9 mouse cellular contexts compared by ENCODE assay signal in the genomic region with DNA sequence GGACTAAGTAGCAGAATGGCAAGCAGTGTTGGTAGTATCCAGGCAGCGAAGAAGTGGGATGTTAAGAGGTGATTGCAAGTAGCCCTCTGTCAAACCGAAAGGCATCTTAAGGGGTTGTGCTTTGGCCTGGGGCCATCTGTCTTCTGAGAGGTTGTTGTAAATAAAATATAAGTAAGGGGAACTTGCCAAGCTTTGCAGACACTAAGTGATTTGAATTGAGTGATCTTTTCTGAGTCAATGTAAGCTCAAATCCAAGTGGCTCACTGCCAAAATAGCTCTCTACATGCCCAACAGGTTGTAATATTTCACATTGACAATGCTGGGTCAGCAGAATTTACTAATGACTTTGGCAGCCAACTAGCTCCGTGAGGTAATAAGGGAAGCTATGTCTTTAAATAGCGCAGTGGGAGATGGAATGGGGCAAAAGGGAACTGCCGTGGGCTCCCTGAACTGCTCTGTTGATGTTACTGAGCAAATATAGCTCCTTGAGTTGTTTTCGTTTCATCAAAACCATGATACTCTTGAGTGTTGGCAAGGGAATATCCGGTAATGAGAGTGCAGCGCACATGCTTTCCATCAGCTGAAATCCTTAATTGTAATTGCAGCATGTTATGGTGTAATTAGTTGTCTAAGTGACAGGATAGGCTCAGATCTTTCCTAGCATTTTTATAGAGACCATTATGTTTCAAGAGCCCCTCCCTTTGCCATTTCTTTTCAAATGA.
DNase-seq lines count a peak whose midpoint lies in the region; ATAC-seq and TF ChIP-seq lines count a peak whose summit lies in the region.
"Had no signal": no experiment of that assay in that cellular context is flagged by ENCODE, and none has a peak within 500 bp of the region (broad histone marks: within the 10 kb centered on the region; RNA-seq: fewer than 3 reads in every experiment).

No protein-coding gene starts in this region.

- H3K36me3 ChIP-seq in lung, embryonic 14.5 days (ENCODE audit: insufficient read depth): no peaks in the 10 kb centered on the region
- H3K36me3 ChIP-seq in forebrain, postnatal 0 days (ENCODE audit: insufficient read depth): no peaks in the 10 kb centered on the region
- H3K36me3 ChIP-seq in neural tube, embryonic 12.5 days: no peaks in the 10 kb centered on the region
- H3K36me3 ChIP-seq in liver, postnatal 0 days (replicated peaks; ENCODE audit: insufficient read depth, low read length): no peaks in the 10 kb centered on the region

- H3K9ac ChIP-seq in lung, embryonic 14.5 days: no peak overlapping the region
- no peak overlapping the region for H3K9ac ChIP-seq in forebrain, postnatal 0 days
- H3K9ac ChIP-seq in neural tube, embryonic 12.5 days: no peak overlapping the region
- no peak overlapping the region for H3K9ac ChIP-seq in liver, postnatal 0 days (replicated peaks)

- no peak for DNase-seq in frontal cortex, postnatal 14 days (ENCODE audit: low spot score in 2 of 2)
- peak; percentile 80 for DNase-seq in lung, embryonic 14.5 days
- DNase-seq in lung, postnatal 25 days (ENCODE audit: low spot score): no peak
- DNase-seq in forebrain, postnatal 0 days: peak; percentile 63
- DNase-seq in liver, postnatal 0 days: no peak

- WGBS in lung, embryonic 14.5 days: 28% methylated on average over 8 of the region's 8 CpGs
- 22% methylated on average over 8 of the region's 8 CpGs for WGBS in forebrain, postnatal 0 days
- 68% methylated on average over 8 of the region's 8 CpGs for WGBS in neural tube, embryonic 12.5 days
- WGBS in liver, postnatal 0 days (ENCODE audit: insufficient replicate concordance): 60% methylated on average over 8 of the region's 8 CpGs

- H3K4me3 ChIP-seq in lung, embryonic 14.5 days (ENCODE audit: low read depth, low read length): no peak overlapping the region
- H3K4me3 ChIP-seq in forebrain, postnatal 0 days (ENCODE audit: low read depth, low read length): no peak overlapping the region
- no peak overlapping the region for H3K4me3 ChIP-seq in neural tube, embryonic 12.5 days
- H3K4me3 ChIP-seq in liver, postnatal 0 days (ENCODE audit: low read depth, low read length): no peak overlapping the region

- TF ChIP-seq CTCF in lung, embryonic 14.5 days (IDR thresholded peaks at IDR 0.05; ENCODE audit: low read depth): no peak
- no peak for TF ChIP-seq CTCF in forebrain, postnatal 0 days (IDR thresholded peaks at IDR 0.05; ENCODE audit: low read depth)
- TF ChIP-seq CTCF in liver, postnatal 0 days (IDR thresholded peaks at IDR 0.05; ENCODE audit: low read depth): no peak

- no peaks in the 10 kb centered on the region for H3K27me3 ChIP-seq in lung, embryonic 14.5 days (ENCODE audit: insufficient read depth, low read length)
- H3K27me3 ChIP-seq in forebrain, postnatal 0 days (ENCODE audit: insufficient read depth, low read length): no peaks in the 10 kb centered on the region
- no peaks in the 10 kb centered on the region for H3K27me3 ChIP-seq in neural tube, embryonic 12.5 days (replicated peaks)
- no peaks in the 10 kb centered on the region for H3K27me3 ChIP-seq in liver, postnatal 0 days (ENCODE audit: insufficient read depth, low read length)
- H3K27me3 ChIP-seq: CH12.LX had no signal

- H3K27ac ChIP-seq in lung, embryonic 14.5 days (ENCODE audit: low read depth): no peak overlapping the region
- no peak overlapping the region for H3K27ac ChIP-seq in forebrain, postnatal 0 days (ENCODE audit: low read depth, low read length)
- no peak overlapping the region for H3K27ac ChIP-seq in neural tube, embryonic 12.5 days
- H3K27ac ChIP-seq in liver, postnatal 0 days (ENCODE audit: low read depth): no peak overlapping the region

- peak; percentile 38 for ATAC-seq in frontal cortex, adult (ENCODE audit: low TSS enrichment)
- ATAC-seq in lung, embryonic 14.5 days (ENCODE audit: insufficient read depth): peak; percentile 75
- peak; percentile 94 for ATAC-seq in forebrain, postnatal 0 days
- ATAC-seq in neural tube, embryonic 12.5 days (ENCODE audit: low FRiP score, low read depth): peak; percentile 70
- ATAC-seq in megakaryocyte-erythroid progenitor cell, adult 5-6 weeks (replicated peaks; ENCODE audit: low FRiP score, low TSS enrichment, poor library complexity, severe bottlenecking): no peak
- no peak for ATAC-seq in liver, postnatal 0 days

- H3K4me2 ChIP-seq in lung, embryonic 14.5 days: no peak overlapping the region
- H3K4me2 ChIP-seq in forebrain, postnatal 0 days (ENCODE audit: low read depth): no peak overlapping the region
- H3K4me2 ChIP-seq in neural tube, embryonic 12.5 days (replicated peaks): no peak overlapping the region
- H3K4me2 ChIP-seq in liver, postnatal 0 days (ENCODE audit: low read depth, low read length): no peak overlapping the region

- H3K4me1 ChIP-seq in lung, embryonic 14.5 days (ENCODE audit: insufficient read depth): no peaks in the 10 kb centered on the region
- no peaks in the 10 kb centered on the region for H3K4me1 ChIP-seq in forebrain, postnatal 0 days (ENCODE audit: insufficient read depth)
- no peaks in the 10 kb centered on the region for H3K4me1 ChIP-seq in neural tube, embryonic 12.5 days
- H3K4me1 ChIP-seq in liver, postnatal 0 days (ENCODE audit: insufficient read depth): no peaks in the 10 kb centered on the region

- H3K9me3 ChIP-seq in lung, embryonic 14.5 days (ENCODE audit: low read depth, low read length): no peaks in the 10 kb centered on the region
- H3K9me3 ChIP-seq in forebrain, postnatal 0 days (ENCODE audit: low read length): no peaks in the 10 kb centered on the region
- no peaks in the 10 kb centered on the region for H3K9me3 ChIP-seq in neural tube, embryonic 12.5 days
- no peaks in the 10 kb centered on the region for H3K9me3 ChIP-seq in liver, postnatal 0 days (ENCODE audit: low read length)

- no peak for TF ChIP-seq EP300 in liver, postnatal 0 days (IDR thresholded peaks at IDR 0.05; ENCODE audit: low read depth)

Comparison
In these comparisons a context has a peak if more than half of its experiments do, and no peak if none do; other contexts are left out.
1. DNase-seq: peak in lung, embryonic 14.5 days (single experiment) and forebrain, postnatal 0 days (single experiment); none in frontal cortex, postnatal 14 days (0 of 2), lung, postnatal 25 days (single experiment) and liver, postnatal 0 days (single experiment).
2. ATAC-seq: peak in frontal cortex, adult (single experiment), lung, embryonic 14.5 days (single experiment), forebrain, postnatal 0 days (single experiment) and neural tube, embryonic 12.5 days (single experiment); none in megakaryocyte-erythroid progenitor cell, adult 5-6 weeks (single experiment) and liver, postnatal 0 days (single experiment).